Mouse (Mus musculus) T-helper 1 cell (primary cell): ENCODE data around the gene Kcnab3.

ENCODE experiments used
- in situ Hi-C: fragments of 300-600 bp; cut with MboI, MseI; formaldehyde crosslinking; loops from one replicate; pipeline ENCODE4 v1.15.1; 2025; ENCODE audit warnings: high pct_unique_total_duplicates

Gene Kcnab3

GRCm38 (mm10) chr11:69325628-69326407, at the start of gene Kcnab3:
Gene Kcnab3 (plus strand): TSS chr11:69326258.
- in situ Hi-C loops, result no loop called here

GRCm38 (mm10) chr11:69277267-69277666, 48.8 kb upstream of the Kcnab3 start:
- in situ Hi-C loops, result loop anchor here (5.0 kb wide), 1 partner anchor 40 kb away; no protein-coding TSS in a partner anchor

DNA sequence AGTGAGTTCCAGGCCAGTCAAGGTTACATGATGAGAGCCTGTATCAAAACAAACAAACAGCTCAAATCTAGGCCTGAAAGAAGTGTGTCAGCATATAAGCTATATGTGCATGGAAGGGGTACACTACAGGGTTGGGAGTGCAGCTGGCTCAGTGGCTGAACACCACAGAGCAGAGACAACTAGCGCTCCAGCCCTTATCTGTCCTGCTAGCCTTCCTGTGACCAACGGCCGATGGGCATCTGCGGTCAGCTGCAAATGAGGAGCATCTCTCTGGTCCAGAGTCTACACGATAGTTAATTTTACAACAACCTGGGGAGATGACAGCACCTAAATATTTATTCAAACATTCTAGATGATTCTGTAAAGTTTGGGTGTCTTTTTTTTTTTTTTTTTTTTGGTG, 34.9 kb upstream of the Kcnab3 start:
- in situ Hi-C loops, result no loop called here

GRCm38 (mm10) chr11:69295286-69295685, 30.8 kb upstream of the Kcnab3 start:
- in situ Hi-C loops, result no loop called here

- in situ Hi-C loops, result no loop called here
Measured at GRCm38 (mm10) chr11:69297799-69298198, 28.3 kb upstream of the Kcnab3 start.

DNA sequence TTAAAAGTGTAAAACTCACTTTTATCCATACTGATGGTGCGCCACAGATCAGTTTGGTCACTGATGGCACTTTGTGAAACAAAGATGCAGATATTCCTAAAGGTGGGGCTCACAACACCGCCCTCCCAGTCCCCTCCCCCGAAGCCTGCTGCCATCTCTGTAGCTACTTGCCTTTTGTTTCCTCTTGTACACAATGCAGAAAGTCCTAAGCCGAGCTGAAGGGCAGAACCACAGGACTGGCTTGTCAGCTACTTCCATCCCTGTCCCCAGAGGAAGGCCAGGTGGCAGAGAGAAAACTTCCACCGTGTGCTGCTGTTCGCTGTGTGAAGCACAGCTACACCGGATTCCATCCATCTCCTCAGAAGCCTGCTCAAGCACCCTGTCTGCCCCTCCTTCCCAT, 27.8 kb upstream of the Kcnab3 start:
- in situ Hi-C loops, result no loop called here

DNA sequence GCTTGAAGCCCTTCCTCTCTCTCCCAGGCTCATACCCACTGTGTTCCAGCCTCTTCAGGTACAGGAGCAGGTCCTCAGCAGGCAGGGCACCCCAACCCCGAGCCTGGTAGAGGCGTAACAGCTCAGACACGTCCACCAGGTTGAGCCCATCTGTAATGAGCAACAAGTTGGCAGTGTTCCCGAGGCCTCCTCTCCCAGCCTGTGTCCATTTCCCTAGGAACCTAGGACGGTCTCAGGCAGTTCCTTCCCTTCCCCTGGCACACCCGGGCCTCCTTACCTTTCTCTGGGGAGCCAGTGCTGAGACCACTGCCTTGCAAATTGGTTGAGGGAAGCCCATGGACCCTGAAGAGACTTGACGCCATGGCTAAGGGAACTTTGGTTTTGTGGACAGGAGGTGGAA, 23.2 kb upstream of the Kcnab3 start:
- in situ Hi-C loops, result no loop called here

- in situ Hi-C loops, result no loop called here
Measured at GRCm38 (mm10) chr11:69305291-69305690, 20.8 kb upstream of the Kcnab3 start.

- in situ Hi-C loops, result no loop called here
Measured at GRCm38 (mm10) chr11:69306039-69306438, 20.0 kb upstream of the Kcnab3 start.

DNA sequence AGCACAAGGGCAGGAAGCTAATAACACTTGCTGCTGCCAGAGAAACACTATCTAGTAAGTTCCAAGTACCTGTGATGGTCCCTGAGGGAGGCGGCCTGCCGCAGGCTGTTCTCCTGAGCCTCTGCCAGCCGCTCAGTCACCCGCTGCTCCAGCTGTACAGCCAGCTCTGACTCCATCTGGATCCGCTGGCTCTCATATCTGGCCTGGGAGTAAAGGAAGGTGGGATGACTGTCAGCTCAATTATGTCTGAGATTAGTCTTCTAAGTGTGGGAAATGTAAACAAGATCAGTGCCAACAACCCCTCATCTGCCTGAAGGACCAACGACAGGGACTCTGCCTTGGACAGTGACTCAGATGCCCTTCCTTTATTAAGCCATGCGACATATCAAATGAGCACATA, 14.8 kb upstream of the Kcnab3 start:
- in situ Hi-C loops, result no loop called here

GRCm38 (mm10) chr11:69316361-69316760, 9.7 kb upstream of the Kcnab3 start:
- in situ Hi-C loops, result loop anchor here (5.0 kb wide), 1 partner anchor 39 kb away; no protein-coding TSS in a partner anchor

DNA sequence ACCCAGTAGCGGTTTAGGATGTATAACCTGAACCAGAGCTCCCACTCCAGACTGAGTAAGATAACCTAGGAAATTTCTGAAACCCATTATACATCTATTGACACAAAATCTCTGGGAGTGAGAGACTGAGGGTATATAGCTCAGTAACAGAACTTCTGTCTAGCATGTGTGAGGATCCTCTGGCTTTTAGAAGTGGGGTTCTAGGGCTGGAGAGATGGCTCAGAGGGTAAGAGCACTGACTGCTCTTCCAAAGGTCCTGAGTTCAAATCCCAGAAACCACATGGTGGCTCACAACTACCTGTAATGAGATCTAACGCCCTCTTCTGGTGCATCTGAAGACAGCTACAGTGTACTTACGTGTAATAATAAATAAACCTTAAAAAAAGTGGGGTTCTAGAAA, 8.1 kb upstream of the Kcnab3 start:
- in situ Hi-C loops, result loop anchor here (5.0 kb wide), 1 partner anchor 41 kb away; no protein-coding TSS in a partner anchor

DNA sequence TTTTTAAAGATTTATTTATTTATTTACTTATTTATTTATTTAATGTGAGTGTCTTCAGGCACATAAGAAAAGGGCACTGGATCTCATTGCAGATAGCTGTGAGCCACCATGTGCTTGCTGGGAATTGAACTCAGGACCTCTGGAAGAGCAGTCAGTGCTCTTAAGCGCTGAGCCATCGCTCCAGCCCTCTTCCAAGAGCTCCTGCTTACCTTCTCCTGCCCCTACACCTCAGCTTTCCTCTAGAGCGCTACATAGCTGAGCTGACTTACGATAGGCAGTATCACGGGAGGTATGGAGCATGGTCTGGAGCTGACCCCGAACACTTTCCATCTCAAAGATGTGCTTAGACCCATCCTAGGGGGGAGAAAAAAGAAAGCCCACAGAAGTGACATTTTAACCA, 4.5 kb upstream of the Kcnab3 start:
- in situ Hi-C loops, result no loop called here

DNA sequence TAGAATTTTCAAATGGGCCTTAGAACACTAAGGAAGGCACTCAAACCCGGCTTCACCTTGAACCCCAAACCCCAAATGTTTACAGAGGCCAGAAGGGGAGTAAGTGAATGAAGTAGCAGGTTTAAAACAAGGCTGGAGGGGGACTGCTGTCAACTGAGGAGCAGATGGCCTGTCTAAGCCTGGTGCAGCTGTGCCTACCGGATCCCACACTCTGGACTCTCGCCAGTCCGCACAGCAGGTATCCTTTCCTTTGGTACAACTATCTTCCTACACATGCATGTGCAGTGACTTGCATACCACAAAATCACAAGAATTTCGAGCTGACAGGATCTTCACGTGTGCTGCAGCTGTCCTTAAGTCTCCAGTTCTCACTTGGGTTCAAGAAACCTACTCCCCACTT, 4.0 kb upstream of the Kcnab3 start:
- in situ Hi-C loops, result no loop called here

DNA sequence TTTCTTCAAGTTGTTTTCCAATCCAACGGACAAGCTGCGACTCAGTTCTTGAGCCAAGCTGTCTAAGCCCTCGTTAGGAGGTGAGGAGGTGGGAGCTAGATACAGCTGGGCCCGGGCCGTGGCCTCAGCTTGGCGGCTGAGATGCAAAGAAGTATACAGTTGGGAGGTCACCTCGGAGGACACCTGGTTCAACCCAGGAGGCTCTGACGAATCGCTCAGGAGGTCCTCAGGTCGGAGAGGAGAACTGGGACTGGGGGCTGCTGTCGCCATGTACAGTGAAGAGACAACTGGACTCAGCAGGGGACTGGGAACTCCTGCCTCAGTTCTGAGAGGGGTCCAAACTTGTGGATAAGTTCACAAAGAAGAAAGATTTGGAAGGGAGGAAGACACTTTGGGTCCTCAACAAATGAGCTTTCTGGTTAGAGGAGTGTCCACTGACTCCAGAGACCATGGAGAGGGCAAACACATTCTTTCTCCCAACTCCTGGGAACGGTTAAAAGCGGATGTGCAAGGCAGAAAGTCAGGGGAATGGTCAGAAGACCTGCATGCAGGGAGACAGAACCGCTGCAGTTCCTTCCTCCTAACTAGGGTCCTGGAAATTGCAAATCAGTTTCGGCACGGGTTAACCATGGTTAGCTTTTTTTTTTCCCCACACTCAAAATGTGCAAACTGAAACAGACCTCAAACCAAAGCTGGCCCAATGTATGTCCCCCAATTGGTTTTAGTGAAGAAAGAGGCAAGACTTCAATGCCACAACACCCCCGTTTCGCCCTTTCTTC, 3.2 kb upstream of the Kcnab3 start:
- in situ Hi-C loops, result no loop called here

DNA sequence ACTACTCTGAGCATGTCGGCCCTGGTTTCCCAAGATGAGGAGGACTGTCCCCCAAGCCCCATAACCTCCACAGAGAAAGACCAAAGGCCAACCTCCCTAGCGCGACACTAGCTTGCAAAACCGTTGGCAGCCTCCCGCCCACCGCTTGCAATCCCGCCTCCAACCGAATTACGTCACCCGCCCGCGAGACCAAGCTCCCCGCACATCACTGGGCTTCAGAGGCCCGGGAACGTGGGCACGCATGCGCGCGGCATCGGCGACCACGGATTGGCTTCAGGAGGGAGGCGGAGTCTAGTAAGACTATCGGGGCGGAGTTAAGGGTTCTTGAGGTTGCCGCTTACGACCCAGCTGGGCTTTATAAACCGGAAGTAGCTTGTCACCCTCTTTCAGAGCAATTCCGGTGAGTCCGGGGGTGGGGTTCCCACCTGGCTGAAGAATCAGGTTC, 2.4 kb upstream of the Kcnab3 start, which contains the start of the genes Cntrob and Trappc1:
Cntrob (minus strand) TSS at position 109 of the 445 bp plus-strand sequence.
Trappc1 (plus strand) TSS at position 314 of the 445 bp plus-strand sequence.
- in situ Hi-C loops, result no loop called here

GRCm38 (mm10) chr11:69324749-69325148, 1.3 kb upstream of the Kcnab3 start:
- in situ Hi-C loops, result no loop called here

GRCm38 (mm10) chr11:69326408-69327156, 524 bp downstream of the Kcnab3 start:
- in situ Hi-C loops, result no loop called here

DNA sequence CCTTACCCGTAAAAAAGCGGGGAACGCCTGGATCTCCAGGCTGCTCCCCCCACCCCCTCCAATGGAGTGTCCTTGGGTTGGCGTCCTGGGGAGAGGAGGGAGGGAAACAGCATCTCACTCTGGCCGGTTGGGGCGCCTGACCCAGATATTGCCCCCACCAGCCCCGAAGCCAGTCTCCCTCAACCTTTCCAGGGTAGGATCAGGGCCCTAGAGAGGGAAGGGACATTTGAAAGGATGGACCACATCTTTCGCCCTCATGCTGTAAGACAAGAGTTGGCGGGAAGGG, 1.0 kb downstream of the Kcnab3 start:
- in situ Hi-C loops, result no loop called here

GRCm38 (mm10) chr11:69327648-69328047, 1.6 kb downstream of the Kcnab3 start:
- in situ Hi-C loops, result no loop called here

- in situ Hi-C loops, result no loop called here
Measured at GRCm38 (mm10) chr11:69328517-69328916, 2.5 kb downstream of the Kcnab3 start.

DNA sequence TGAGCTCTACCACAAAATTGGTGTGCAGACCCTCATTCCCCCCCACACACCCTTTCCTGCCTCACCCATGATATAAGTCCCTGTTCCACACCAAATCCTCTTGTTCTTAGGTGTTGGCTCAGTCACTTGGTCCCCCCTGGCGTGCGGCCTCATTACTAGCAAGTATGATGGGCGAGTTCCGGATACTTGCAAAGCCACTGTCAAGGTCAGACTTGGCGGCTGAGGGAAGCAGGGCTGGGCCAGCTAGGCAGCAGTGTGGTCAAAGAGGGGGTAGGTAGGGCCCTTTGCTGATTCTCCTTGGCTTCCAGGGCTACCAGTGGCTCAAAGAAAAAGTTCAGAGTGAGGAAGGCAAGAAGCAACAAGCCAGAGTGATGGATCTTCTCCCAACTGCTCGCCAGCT, 5.1 kb downstream of the Kcnab3 start:
- in situ Hi-C loops, result no loop called here
